Mouse (Mus musculus): Measurements from ENCODE around the gene H2afy2.

GRCm38 (mm10) chr10:61713601-61714000 lies 70.3 kb downstream of the H2afy2 start:
- TF ChIP-seq ZMIZ1 (IDR thresholded peaks at IDR 0.05; ENCODE audit: low read depth, low read length) (no peak), POLR2AphosphoS2 (IDR thresholded peaks at IDR 0.05; ENCODE audit: low read depth, low read length) (no peak), EP300 (IDR thresholded peaks at IDR 0.05; ENCODE audit: low read length) (no peak), ELF1 (IDR thresholded peaks at IDR 0.05; ENCODE audit: low read depth, low read length) (no peak), MXI1 (IDR thresholded peaks at IDR 0.05; ENCODE audit: low read depth, low read length) (no peak), SMC3 (IDR thresholded peaks at IDR 0.05; ENCODE audit: low read depth, low read length) (no peak), CHD2 (IDR thresholded peaks at IDR 0.05; ENCODE audit: low read length) (no peak)

All from CH12.LX (cell line).